Mouse (Mus musculus) B cell, adult 2 months (primary cell): ENCODE data around the gene Fbp1.
"Not testable (repeated sequence)": the region's sequence is repeated elsewhere in the genome, so short reads cannot be mapped to it uniquely, and the experiment has no call there.

ENCODE experiments used
- DNase-seq, 2 experiments: peaks; one replicate each; pipeline ENCODE4 v3.0.0; 2022

Fbp1 gene

DNA sequence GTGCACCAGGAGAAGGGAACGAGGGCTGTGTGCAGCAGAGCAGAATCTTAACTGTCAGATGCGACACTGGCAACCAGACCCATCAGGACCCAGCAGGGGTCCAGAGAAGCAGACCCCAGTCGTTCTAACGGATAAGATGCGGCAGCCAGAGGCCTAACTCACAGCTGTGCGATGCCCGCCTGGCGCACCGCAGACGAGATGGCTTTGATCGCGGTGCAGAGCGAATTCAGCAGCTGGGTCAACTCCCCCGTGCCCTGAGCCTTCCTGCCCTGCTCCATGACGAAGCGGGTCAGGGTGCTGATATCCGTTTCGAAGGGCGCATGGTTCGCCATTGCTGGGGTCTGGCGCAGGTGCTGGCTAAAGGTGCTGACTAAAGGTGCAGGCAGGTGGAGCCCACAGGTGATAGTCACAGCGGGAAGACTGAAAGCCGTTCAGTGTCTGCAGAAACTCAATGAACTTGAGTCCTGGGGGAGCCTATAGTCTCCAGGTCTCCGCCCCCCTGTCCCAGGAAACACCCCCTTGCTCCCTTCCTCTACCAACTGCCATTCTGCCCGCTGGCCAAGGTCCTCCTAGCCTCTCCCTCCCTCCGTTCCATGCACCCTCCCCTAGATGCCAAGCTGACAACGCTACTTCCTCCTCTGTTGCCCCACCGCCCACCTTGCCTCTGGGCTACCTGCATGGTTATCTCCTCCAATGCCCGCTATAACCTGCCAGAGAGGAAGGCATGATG is at the start of gene Fbp1:
Gene Fbp1 (minus strand): TSS at position 571 of the 730 bp plus-strand sequence.
- peak; percentile 13 to 15 for DNase-seq

DNA sequence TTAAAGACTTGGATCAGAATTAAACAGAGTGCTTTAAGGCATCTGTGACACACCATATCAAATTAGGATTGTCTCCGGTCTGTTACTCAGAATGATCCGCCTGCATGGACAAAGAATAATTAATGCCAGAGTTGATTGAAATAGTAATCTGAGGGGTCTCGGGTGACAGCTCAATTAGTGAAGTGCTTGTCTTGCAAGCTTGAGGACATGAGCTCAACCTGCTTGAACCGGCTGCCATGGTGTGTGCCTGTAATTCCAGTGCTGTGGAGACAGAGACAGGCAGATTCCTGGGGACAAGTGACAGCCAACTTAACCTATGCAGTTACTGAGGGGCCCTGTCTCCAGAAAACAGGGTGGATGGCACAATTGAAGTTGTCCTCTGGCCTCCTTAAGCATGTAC is 44.4 kb upstream of the Fbp1 start:
- no peak for DNase-seq

DNA sequence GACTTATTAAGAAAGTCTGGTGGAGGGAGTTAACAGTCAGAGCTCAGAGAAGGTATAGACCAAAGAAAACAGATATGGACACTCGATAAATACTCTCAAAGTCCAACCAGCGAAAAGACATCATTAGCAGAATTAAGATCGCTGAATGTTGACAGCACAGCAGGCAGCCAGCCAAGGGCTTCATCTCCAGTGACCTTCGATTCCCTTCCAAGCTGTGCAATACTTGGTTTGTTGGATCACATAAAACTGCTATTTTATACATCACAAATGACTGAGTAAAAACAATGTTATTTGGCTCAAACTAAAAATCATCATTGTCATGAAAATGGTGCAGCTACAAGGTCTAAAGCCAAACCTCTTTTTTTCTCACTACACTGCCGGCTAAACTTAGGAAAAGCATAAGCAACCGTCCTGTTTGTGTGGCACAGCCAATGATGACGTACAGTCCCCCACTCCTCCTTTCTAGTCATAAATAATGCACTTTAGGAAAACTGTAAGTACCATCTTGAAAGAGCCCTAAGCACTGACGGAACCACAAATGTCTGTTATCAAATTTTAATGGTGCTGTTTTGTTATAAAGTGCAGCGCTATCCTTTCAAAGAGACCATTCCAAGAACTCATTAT is 41.8 kb upstream of the Fbp1 start:
- DNase-seq: no peak

DNA sequence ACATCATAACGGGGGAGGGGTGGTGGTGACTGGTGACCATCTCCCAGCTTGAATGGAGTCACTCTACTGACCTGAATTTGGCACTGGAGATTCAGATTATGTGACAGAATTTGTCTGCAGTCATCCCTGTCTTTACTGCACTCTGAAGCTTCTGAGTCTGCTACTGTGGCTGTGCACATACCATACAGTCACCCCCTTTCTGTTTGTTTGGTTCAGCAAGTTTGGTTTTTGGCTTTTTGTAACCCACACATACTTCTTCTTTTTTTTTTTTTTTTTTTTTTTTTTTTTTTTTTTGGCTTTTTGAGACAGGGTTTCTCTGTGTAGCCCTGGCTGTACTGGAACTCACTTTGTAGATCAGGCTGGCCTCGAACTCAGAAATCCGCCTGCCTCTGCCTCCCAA is 41.1 kb upstream of the Fbp1 start:
- DNase-seq: not testable (repeated sequence)

DNA sequence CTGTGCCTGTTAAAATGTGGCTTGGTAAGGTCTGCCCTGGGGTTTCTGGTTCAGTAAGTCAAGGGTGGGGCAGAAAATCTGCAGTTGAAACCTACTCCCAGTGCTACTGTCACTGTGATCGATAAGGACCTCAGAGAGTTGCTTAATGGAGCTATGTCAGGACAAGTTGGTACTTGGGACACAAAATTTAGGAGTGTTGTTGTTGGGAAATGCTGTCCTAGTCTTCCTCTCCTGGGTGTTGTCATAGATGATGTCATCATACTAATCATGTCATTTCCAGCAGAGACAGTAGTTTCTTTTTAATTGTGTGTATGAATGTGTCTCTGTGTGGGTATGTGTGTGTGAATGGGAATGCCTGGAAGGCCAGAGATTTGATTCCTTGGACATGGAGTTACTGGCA is 39.4 kb upstream of the Fbp1 start:
- DNase-seq: no peak

DNA sequence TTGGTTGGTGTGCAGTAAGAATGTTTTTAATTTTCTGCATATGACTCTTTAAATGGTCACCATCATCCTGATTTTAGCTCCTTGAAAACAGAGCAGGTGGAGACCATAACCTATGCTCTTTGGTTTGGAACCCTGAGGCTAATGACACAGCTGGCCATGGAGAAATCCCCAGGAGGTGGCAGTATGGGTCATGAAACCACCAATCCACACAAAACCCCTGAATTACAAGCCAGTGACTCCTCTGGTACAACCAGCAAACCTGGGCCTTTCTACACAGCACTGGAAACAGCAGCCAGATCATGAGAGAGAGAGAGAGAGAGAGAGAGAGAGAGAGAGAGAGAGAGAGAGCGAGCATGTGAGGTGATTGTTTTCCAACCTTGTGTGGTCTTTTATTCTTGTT is 38.4 kb upstream of the Fbp1 start:
- peak; percentile 21 to 24 for DNase-seq

DNA sequence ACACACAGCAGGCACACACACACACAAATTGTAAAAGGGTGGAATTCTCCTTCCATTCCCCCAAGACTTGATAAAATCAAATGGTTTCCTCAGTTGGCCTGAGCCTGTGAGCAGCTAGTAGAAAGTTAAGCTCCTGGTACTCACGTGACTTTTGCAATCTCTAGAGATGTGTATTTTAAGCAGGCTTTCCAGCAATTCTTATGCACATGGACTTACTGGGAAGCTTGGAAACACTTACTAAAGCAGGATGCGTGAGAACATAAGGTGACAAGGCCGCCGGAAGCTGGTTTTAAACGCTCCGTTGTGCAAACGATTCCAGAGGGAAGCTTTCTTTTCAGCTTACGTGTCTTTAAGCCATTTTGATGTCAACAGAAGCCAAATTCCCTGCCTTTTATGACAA is 35.1 kb upstream of the Fbp1 start:
- no peak for DNase-seq

DNA sequence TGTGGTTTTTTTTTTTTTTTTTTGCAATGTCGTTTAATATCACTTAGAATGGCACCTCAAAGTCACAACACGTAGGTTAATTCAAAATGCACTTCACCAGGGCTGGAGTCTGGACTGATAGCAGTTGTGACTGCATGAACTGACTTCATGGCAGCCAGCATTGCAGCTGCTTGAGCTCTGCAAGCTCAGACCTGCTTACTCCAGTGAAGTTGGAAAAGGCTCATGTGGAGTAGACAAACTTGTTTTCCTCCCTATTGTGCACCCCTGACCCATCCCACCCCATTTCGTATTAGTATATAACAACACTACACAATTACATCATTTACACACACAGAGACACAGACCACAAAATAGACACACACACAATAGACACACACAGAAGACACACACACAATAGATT is 34.6 kb upstream of the Fbp1 start:
- no peak for DNase-seq

DNA sequence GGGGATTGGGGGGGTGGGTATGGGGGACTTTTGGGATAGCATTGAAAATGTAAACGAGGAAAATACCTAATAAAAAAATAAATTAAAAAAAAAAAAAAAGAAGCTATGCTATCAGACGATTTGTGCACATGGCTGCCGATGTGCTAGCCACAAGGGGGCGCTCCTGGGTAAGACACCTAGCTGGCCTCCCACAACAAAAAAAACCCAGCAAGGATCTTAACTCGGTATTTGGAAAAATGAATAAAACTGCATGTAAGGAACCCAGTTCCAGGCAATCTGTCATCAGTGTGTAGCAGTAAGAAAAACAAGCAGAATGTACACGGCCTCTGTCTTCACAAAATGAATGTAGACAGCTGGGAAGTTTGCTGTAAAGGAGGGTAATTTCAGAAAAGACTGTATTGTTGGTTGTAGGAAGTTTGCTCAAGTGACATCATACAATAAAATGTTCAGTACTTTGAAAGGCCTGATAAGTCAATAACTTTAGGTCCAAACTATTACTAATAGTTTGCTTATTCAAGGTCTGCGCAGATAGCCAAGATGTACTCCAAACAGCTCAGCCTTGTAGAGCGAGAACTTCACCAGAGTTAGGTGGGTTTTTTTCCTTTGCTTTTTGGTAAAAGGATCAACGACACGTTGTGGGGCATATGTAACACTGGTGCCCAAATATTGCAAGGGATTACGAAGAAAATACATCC is 31.7 kb upstream of the Fbp1 start:
- peak; percentile 82 to 84 for DNase-seq

DNA sequence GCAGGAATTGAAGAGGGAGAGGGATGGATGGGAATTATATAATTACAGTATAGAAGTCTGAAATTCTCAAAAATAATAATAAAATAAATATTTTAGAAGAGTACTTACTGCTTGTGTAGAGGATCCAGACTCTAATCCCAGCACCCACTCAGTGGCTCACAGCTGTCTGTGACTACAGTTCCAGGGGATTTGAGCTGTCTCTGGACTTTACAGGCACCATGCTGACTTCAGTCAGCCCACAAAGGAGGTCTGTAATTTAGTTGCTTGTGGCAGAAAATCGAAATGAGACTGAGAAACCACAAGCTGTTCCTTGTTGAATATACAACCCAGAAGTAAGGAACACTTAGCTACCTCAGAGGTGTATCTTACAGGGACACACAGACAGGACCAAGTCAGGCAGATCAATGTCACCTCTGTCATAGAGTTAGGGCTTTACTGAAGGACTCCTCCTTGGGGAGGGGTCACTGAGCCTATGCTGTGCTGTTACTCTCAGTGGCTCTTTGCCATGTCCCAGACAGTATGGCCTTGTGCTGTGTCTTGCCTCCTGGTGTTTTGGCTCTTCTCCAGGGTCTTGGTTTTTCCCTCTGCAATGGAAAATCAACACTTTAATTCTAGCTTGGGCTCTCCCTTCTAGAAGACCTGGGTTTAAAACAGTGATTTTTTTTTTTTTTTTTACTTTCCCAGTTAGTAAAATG is 29.5 kb upstream of the Fbp1 start:
- DNase-seq: no peak

DNA sequence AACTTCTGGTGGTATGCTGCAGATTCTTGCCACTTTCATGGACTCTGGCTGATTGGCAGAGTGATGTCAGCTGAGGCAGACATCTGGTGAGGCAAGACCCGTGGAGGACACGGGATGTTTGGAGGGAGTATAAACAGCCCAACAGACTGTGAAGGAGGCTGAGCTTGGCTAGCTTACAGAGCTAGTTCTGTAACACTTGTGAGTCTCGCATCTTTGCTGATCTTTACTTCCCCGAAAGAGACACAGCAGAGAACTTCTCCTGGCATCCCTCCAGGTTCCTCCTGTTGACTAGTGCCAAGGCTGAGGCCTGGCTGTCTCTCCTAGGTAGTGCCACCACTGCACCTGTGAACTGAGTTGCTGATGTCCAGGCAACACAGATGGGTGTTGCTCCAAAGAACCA is 28.6 kb upstream of the Fbp1 start:
- no peak for DNase-seq

DNA sequence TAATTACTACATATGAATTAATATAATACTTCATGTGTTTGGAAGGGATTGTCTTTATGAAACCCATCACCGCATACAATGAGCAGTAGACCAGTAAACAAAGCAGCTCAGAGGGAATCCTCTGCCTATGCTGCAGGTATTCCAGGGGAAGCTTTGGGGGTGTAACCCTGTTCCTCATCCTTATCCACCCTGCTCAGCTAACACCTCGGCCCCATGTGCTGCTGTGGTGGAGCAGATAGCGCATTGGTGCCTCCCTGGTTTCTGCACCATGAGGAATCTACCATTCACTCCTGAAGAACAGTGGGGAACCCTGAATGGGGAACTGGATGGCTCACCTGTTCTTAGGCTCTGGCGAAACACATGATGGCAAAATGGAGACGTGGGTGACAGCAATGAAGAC is 23.5 kb upstream of the Fbp1 start:
- DNase-seq: no peak

DNA sequence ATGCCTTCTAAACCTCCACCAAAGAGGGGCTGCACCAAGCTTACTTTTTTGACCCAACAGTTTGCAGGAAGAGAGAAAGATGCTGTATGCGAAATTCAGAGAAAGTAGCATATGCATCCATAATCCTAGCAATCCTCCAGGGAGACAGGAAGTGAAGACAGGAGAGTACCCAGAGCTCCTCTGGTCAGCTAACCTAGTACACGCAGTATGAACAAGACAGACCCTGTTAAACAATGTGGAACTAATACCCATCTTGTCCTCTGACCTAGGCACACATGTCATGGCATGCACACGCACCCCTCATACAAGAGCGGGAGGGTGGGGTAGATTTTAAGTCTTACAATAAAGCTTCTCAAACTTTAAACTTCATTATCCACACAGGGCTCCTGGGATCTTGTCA is 22.1 kb upstream of the Fbp1 start:
- no peak for DNase-seq

DNA sequence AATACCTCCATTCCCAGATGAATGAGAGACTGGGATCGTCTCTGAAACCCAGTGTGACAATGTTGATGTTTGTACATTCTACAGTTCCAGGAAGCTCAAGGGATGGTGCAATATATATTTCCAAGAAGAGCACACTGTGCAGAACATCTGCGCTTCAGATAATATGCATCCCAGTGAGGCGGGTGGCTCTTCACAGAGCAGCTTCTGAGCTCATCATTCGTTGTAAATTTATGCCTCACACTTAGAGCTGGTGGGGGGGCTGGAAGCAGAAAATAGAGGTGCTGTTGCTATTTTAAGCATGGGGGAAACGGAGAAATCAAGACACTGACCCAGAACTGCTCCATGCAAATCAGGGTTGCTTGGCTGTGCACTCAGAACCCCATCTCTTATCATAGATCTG is 21.7 kb upstream of the Fbp1 start:
- DNase-seq: no peak

DNA sequence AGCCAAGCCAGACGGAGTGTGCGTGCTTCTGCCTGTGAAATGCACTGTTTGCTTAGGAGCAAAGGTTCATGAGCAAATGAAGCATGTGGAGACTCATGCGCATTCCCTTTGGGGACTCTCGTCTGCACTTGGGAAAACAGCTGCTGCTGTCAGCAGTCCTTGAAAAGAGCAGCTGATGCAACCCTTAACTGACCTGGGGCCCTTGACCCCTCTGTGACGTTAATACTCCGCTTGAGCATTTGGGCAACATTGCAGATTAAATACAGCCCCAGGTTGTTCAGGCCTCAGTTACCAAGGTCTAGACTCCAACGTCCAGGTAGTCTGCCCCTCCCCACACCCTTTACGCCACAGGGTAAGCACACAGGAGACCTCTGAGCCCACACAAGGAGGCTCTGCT is 20.1 kb upstream of the Fbp1 start:
- no peak for DNase-seq

DNA sequence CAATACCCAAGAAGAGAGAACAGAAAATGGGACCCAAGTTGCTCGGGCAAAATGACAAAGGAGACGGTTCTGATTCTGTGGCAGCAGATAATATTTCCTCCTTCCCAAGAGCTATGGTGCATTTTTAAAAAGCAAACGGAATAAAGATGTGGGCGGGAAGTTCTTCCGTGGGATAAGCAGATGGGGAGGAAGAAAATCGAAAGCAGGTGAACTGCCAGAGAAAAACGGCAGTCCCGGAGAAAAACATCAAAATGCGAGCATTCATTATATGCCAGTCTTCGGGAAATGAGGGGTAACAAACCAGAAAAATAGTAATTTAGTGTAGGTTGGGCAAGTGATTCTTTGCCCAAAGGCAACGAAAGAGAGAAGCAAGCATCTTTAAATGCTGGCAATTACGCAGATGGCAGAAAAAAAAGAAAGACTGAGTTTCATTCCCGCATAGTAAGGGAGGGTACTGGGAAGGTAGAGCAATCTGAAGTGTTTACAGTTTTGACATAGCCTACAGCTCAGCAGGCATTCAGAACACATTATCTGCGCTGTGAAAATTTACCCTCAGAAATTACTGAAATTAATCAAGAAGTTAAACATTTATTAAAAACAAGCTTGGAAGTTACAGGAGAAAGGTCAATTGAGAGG is 19.6 kb upstream of the Fbp1 start:
- no peak for DNase-seq

DNA sequence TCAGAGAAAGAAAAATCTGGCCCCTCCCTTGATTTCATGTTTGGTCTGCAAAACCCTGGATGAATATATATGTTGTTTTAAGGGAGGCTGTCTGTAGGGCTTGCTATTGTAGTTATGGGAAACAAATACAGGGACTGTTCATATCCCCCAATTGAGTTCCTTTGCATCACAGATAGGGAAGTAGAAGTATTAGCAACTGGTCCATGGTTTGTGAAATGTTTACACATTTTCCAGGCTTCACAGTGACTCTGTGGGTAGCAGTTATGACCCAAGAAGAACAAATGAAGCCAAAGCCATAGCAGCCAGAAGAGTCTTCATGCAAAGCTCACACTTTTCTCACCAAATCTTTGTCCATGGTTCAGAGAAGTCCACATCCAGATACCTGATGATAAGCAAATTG is 13.1 kb upstream of the Fbp1 start:
- no peak for DNase-seq

DNA sequence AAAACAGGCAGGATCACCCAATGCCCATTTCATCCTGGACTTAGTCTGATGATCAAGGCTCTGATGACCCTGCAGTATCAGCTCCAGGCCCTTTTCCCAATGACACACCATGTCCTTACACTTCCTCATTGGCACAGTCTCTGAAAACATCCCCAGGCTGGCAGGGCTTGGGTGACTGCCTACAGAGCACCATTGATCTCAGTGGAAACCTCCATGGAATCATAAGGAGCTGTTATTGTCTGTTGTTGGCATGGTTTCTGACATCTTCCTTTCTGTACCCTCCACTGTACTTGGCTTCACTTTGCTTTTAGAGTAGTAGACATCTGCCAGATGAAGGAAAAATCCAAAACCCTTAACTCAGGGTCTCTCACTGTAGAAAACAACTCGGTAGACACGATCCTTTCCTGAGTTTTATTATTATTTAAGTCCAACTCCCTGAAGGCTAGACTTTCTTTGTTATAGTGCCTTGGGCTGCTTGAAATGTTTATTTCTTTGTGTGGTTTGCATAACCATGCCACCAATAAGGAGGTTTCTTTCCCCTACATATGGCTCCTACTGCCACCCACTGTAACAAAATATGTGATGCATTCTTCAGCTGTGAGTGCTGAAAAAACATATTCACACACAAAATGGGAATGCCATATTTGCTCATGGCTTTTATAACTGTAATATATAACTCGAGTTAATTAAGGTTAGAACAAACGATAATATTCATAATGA is 10.0 kb upstream of the Fbp1 start:
- DNase-seq: no peak

DNA sequence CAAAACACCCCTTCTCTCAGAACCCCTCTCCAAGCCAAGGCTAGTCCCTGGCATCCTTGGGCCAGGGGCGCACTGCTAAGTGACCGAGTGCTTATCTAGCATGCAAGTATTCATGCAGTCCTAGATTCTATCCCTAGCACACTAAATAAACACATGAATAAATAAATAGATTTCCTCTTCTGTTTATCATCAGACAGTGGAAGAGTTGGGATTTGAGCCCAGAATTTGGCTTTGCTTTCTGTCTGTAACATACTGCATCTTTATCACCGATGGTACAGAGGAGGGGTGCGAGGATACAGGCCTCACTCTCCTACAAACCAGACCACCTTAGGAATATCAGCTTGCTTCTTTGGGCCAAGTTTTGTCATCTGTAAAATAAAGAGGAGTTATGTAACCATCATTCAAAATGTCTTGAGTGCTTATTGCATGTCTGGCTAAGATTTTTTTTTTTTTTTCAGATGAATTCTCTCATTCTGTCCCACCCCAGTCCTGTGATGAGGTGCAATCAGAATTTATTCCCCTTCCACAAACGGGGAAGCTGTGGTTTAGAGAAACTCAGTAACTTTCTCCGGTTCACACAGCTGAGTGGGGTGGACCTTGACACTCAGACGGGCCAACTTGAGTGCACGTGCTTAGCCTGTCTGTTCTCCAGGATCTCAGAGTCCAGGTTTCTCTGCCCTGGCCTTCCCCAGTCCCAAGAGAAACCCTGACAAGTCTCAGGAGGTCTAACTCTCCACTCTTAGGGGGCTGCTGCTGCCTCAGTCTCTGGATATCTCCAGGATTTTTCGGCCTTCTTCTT is 5.2 kb upstream of the Fbp1 start:
- no peak for DNase-seq

DNA sequence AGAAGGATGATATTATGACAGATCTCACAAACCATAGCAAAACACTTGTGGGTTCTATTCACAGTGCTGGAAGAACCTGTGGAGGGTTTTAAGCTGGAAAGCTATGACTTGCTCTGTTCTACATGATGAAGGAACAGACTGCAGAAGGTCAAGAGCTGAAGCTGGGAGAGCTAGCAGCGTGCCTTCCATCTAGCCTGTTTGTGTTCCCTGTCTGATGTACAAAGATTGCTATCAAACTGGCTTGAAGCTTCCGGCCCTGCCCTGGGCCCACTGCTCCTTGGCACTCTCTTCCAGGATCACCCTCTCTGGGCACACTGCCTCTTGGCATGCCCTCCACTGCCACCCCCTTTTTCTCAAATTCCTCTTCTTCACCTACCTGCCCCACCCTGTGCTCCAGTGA is 1.2 kb upstream of the Fbp1 start:
- DNase-seq: no peak

DNA sequence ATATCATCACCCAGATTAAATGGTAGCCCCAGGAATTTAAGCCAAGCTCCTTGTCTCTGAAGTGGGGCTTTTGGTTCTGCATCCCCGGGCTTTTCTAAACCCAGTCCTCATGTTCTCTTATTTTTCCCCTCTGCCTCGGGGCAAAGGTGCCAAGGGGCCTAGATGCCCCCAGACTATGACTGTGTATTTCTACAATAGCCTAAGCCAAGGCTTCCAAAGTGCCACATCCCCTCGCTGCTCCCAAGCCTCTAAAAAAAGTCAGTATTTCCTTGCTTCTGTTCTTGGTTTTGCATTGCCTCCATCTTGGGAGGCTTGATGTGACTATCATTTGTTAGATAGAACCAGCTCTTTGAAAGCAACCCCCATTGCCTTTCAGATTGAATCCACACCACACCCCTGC is 3.5 kb downstream of the Fbp1 start:
- no peak for DNase-seq

DNA sequence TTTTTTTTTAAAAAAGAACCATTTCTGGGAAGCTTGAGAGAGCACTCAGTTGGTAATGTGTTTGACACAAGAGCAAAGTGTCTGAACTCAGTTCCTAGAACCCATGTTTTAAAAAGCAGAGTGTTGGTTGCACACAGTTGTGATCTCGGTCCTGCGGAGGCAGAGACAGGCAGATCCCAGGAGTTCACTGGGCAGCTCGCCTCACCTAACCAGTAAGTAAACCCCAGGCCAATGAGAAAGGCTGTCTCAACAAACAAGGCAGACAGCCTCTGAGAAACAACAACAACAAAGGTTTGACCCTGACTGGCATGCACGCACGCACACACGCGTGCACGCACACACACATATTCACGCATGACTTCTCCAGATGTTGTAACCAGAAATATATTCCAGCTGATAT is 4.2 kb downstream of the Fbp1 start:
- no peak for DNase-seq
